Mouse (Mus musculus) heart, postnatal 0 days (tissue): Measurements from ENCODE around the gene Lgr5.

ENCODE experiments used
- CTCF ChIP-seq: IDR thresholded peaks from 2 replicates; pipeline ENCODE4 v1.5.1; 2016; ENCODE audit warnings: antibody characterized with exemption, control low read depth, low read depth
- EP300 ChIP-seq: IDR thresholded peaks from 2 replicates; pipeline ENCODE4 v1.6.1; 2016; ENCODE audit warnings: antibody characterized with exemption, low read depth

GRCm38 (mm10) chr10:115505631-115506239 lies 81.8 kb downstream of the Lgr5 start:
- TF ChIP-seq CTCF = no peak
- no peak for TF ChIP-seq EP300
